Mouse (Mus musculus) right cerebral cortex, adult 2 months (tissue): ENCODE measurements at regions not wholly inside any gene's neighbourhood (a gene's known extent, or its start where the extent isn't known, plus 50 kb on each side); places are given as distances from the start of the nearest gene placed in this dataset.
A peak's percentile ranks its signal among the peaks of the same experiment; 100 is the strongest.

Experiments
- DNase-seq, 2 experiments: peaks; one replicate each; pipeline ENCODE4 v3.0.0; 2021 to 2022; ENCODE audit warnings: low spot score in 2 of 2

DNA sequence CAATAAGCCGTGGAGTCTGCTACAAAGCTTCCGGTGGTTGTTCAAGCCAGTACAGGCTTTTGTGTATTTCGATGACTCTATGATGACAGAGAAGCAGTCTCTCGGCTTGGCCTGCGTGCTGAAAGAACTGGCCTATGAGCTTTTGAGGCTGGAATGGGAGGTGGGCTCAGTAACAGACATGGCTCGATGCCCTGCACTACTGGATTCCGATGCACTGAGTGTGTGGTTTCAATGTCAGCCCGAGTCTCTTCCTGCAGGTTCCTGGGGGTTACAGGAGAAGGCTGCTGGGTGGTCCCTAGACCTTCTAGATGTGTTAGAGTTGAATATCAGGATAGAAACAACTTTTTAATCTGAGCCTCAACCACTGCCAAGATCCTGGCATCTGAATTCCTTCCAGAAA is 53.2 kb downstream of the Gm815 start:
- DNase-seq, result no peak

DNA sequence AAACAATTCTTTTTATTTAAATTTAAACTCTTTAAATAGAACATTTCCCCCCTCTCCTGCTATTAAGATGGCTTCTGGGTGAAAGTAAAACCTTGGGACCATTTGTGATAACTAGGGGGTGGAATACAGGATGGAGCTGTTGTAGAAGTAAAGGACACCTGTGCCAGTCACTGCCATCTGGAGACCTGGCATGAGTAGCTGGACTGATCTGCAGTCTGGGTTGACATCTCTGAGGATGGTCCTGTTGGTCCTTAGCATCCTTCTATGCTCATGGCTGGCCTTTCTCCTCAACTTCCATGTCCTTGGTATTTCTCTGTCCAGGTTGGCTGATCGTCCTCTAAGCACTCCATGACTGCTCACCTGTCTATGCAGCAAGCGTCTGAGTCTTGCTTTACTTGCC is 58.3 kb downstream of the Gm815 start:
- no peak for DNase-seq

DNA sequence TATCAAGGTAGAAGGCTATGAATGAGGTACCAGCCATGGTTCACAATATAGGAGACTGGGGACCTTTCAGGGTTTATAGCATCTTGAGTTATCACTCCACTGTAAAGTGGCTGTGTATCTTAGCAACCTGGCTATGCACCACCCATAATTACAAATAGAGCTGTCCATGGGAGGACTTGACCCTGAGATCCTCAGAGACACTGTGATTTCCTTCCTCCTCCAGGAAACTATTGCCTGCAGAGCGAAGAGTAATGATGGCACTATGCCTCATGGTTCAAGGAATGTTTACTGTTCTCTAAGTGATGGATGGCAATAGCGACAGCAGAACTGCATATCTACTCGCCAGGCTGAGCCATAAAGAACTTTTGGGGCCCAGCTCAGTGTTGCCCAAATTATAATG is 60.9 kb downstream of the Gm815 start:
- DNase-seq, result no peak

DNA sequence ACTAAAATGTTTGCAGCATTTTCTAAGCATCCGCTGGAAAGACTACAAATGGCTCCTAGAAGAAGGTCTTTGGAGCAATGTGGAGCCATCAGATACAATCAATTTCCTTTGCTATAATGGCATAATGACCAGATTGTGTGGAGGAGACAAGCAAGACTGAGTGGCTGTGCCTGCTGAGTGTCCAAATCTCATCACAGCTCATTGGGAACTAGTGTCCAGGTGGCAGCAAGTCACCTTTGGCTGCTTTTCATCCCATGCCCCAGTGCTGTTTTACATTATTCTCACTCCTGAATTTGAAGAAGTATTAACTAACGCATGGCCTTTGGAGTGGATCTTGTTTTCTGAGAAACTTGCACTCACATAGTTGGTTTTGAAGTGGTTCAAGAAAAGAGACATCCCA is 62.8 kb downstream of the Gm815 start:
- DNase-seq, result no peak

DNA sequence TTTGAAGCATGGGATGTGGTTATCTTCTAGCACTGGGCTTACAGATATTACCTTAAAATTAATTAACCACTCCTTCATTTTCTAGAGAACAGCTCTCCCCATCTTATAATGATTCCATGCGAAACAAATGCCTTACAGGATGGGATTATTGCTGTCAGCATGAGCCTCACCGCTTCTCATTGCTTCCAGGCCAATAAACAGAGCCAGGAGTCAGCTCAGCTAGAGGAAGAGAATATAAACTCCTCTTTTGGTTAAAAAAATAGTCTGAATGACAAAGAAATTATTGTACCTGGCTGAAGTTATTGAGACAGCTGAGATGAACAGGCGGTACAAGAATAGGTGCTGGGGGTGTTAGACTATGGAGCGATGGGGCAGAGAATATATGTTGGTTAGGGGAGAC is 63.5 kb downstream of the Gm815 start:
- DNase-seq, result no peak

DNA sequence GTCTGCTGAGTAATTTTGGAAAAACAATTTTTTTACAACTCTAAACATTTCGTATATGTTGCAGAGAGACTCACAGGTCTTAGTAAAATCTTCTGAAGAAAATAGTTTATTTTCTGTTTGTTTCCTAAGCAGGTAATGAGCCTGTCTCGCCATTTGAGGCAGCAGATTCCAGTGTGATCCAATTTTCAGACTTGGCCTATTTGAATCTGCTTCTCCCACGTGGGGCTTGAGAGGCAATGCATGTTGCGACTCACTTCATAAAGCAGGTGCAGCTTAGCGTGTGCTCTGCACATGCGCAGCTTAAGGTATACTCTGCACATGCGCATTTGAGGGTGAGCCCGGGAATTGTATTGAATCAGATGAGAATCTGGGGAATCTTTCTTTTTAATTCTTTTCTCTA is 67.7 kb downstream of the Gm815 start:
- peak; percentile 10 to 19 for DNase-seq

DNA sequence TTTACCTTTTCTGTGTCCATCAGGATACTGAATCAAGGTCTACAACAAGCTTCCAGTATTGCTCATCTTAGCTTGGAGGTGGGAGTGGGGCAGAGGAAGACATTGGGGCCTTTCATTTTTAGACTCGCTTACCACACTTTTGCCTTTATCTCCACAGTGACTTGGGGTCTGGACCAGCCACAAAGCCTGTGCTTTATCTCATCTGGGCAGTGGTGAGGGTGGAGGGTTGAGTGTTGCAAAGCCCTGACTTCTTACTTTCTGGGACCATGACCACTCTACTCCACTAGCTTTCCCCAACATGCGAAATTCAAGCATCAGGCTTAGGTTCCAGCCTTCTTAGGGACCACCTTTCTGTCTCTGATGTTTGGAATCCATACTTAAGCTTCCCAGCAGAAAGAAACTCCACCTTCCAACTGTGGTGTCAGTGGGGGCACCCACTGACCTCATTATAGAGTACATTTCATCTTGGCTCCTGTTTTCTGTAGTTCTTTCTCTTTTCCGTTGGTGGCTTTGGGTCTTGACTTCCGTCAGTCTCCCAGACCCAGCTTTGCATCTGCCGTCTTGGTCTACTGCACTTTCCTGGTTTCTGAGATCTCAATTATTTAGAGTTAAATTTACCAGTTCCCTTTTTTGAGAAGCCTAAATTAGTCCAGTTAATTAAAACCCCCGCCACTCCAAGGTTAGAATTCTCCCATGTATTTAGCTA is 80.5 kb downstream of the Gm815 start:
- DNase-seq, result no peak

DNA sequence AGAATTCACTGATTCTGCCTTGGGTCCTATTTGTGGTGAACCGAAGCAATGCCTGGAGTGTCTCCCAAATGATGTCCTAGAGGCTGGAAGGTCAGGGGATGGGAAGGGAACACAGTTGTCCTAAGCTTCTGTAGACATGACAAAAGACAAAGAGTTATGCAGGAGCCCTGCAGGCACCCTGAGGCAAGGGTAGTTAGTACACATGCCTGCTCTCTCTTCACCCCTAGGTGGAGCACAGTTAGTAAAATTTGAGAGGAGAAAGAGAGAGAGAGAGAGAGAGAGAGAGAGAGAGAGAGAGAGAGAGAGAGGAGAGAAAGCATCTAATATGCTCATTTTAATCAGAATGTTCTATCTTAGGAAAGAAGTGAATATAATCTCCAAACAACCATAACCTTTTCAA is 87.4 kb downstream of the Gm815 start:
- DNase-seq, result peak in 1 of 2 experiments; percentile 28

DNA sequence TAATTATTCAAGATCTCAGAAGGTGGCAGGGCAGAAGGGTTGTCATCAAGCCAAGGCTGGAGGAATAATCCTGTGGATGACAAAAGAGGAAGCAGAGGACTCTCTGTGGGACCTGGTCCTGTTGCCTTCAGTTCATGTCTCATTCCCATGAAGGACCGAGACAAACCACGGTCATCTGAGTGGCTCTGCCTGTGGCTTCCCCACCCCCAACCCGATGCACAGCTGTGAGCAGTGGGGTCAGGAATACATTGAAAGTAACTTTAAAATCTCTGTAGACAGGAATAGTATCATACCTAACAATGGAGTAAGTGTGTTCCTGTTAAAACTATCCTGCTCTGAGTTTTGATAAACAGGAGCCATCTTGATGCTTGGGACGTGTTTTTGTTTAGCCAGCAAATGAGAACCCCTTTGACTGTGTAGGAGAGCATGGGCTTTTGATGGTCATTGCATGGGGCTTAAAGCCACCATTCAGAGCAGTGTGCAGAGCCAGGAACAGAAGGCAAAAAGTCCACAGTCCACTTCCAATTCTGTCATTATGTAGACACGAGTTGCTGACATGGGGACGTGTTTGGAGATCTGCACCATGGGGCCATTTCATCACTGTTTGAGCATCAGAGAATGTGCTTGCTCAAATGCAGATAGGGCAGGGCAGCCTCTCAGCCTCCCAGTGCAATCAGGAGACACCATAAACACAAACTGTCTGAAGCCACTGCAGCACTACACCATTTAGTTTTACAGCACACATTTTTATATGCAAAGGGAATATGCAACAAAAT is 88.3 kb downstream of the Gm815 start:
- DNase-seq, result no peak

DNA sequence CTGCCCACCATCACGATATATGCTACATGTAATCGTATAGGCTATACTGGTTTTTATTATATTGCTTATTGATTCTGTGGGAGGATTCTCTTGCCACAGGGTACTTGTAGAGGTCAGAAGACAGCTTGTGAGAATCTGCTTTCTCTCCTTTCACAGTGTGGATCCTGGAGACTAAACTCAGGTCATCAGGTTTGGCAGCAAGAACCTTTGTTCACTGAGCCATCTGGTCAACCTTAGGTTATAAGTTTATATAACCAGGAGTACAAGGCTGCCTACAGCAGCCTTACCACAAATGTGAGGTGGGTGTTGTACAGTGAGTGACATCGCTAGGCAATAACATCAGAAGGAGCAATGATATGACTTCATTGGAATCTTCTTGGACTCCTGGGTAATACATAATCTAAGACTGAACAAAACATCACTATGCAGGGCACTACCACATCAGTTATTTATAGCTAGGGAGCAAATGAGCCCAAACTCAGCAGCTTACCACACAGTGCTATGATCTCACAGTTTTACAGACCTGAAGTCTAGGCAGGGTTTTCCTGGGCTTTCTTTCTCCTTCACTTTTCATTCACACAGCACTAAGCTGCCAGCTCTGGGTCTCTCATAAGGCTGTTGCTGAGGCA is 89.0 kb downstream of the Gm815 start:
- no peak for DNase-seq

DNA sequence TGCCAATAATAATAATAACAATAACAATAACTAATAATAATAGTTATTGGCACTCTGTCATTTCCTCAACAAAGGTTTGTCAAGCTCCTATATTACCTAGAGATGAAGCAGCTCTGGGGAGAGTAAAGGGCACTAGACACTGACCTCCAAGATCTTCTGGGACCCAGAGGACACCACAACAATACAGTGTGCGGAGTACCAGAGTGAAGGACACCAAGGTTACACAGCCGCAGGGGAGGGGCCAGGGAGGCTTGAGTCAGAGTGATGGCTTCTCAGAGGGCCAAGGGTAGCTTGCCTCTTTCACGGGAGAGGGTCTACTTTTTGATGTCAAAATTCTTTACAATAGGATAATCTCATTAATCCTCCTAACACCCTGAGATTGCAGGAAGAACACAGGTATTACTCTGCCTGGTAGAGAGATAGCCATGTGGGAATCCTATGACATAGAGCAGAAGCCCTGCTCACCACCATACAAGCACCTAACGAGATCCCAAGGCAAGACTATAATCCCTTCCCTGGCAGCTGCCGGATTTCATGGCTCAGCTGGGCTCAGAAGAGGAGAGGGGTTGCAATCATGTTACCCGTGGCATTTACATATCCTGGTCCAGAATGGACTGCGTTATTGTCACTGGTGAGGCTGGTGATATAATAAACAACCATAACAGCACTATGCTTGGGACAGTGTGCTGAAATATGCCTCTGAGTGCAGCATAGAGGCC is 91.1 kb downstream of the Gm815 start:
- no peak for DNase-seq

DNA sequence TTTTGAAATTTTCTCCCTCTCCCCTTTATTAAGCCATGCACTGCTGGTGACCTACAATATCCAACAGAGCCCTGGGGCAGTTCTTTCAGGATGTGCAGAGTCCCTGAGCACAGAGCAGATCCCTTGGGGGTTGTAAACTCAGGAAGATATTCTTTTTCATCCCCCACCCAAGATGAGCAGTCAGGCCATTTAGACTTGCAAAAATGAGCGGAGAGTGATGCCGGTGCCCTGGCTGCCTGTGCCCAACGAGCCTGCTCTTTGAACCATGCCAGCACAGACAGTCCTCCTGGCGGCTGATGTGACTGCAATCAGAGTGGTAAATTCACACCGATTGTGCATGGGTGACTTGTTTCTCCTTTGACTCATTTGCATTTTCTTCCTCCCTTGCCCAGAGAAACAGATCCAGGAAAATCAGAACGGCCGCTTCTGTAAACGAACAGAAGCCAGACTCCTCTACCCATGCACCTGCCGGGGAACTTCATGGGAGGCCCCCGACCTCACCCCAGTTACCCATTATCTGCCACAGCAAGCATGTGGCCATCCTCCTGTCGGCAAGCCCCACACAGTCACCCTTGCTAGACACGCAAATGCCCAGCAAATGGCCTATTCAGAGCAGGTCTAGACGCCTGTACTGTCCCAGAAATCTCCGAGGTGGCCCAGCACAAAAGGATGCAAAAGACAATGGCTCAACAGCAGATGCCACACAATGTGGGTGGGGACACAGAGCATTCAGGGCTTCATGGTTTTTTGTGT is 92.4 kb downstream of the Gm815 start:
- DNase-seq, result no peak

DNA sequence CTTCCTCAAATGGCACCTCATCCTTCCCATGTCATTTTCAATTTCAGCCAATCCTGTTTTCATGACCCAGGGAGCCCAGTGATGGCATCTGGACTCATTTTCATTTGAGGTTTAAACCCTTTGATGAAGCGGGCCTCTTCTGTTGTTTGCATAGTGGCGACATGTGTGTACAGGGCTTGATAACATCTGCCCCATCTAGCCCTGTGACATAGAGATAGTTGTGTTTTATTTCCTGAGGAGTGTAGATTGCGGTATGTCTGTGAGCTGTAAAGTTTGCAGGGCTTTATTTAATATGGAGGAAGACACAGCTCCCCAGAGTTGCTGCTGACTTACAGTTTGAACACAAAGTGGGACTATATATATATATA is 92.9 kb downstream of the Gm815 start:
- no peak for DNase-seq

DNA sequence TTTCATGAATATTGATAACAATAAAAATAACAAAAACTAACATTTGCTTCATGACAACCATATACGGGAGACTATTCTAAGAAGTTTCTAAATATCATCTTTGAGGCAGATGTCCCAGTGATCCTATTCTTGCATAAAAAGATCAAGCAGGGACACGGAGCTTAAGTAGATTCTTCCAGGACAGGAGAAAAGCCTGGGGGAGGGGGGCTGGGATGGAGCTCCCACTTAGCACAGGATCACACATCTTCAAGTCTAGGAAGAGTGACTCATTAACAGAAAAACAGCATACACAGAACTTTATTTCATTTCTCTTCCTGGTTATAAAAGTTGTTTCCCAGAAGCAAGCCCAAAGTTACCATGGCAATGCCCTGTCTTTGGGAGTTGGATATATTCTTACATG is 93.6 kb downstream of the Gm815 start:
- DNase-seq, result no peak

DNA sequence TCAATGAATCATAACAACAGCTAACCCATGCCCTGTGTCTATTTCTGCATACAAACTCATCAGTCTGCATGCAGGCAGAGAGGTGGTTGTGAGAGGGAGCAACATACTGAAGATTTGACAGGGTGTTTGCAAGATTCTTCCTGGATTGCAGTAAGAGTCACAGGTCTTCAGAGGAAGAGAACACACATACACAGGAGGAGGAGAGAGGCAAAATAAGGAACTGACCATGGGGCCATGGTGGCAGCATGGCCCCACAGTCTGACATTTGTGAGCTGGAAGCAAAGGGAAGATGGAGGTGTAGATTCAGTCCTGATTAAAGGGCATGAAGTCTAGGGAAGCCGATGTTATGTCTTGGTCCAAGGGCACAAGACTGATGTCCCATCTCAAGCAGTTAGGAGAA is 101.0 kb downstream of the Gm815 start:
- DNase-seq, result no peak

DNA sequence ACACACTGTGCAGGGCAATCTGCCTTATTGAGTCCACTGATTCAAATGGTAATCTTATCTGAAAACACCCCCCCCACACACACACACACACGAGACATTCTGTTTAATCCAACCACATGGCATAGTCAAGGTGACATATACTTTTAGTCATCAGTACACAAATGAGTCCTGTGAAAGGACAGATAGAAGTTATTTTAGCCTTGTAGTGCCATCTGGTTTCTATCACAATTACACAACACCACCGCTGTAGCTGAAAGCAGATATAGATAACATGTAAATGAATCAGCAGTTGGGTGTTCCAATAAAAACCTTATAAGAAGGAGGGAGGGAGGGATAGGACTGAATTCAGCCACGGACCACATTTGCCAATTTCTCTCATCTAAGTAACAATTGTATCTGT is 101.5 kb downstream of the Gm815 start:
- DNase-seq, result no peak

DNA sequence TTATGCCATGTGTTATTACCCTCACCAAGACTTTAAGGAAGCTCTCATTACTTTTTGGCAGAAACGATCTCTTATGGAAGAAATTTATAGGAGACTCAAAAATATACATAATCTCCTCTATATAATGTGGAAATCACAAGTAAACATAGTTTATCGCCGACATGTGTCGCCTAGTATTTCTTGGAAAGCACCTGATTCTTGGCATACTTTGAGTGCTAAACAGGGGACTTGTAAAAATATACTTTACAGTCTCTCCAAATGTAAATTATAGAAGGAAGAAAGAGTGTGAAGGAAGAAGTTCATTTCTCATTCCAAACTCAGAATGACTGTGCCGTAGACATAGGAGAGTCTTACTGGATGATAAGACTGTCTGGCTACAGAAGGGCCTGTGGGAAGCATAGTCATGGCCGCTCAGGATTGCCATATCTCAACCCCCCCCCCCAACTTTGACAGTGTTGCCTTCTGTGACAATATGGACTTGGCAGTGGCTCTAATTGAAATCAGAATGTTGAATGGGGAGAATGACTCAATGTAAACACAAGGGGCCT is 102.3 kb downstream of the Gm815 start:
- no peak for DNase-seq

DNA sequence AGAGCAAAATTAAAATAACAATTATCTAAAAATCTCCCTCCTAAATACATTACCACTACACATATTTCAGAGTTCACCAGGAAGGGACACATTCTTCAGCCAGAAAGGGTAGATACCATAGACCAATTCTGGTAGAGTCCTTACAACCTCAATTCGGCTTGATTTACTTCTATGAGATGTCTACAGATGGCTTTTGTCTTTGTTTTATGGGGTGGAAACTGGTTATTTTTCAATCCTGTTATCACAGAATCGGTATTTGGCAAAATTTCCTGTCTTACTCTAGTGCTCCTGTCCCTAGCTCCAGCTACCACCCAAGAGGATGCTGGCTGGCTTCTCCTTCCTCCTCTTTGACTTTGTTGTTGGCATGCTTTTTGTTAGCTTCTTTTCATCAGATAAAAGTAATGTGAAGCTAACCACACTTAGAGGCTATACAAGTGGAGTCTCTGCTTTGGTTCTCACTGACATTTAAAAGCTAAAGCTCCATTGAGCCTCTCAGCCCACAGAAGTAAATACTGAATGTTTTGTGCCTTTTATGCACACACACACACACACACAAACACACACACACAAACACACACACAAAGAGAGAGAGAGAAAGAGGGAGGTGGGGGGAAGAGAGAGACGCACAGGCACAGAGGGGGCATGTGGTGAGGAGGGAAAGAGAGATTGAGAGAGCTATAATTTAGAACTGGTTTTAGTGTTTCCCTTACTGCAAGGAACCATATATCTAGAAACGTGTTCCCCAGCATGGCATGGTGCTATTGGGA is 109.1 kb downstream of the Gm815 start:
- DNase-seq, result no peak

DNA sequence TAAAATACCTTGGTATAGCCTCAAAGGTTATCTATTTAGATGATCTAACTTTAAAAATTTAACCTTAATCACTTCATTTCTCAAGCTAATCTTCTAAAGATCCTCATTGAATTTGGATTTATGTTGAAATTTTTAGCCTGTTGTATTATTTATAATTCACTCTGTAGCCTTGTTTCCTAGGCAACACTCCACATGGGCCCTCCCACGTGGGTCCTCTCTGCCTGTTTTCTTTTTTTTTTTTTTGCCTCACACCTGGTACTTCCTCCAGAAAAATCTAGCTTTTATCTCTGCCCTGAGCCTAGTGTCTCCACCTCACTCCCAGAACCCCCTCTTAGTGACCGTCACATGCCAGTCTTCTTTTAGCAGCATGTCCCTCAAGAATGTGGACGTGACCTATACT is 113.9 kb downstream of the Gm815 start:
- no peak for DNase-seq

DNA sequence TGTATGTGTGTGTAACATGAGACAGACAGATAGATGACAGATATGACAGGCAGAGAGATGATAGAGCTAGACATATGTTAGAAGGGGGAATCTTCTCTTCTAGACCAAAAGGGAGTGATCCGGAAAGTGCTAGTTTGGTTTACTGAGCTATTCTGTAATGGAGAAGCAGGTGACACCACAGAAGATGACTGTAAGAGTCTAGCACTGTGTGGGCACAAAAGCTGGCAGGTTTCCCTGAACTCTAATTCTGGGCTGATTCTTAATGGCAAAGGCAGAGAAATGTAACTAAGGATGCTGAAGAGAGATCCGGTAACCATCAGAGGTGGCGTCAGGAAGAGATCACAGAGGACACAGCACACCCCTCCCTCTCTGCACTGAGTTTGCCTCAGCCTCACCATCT is 136.2 kb downstream of the Gm815 start:
- DNase-seq, result peak; percentile 63 to 64

DNA sequence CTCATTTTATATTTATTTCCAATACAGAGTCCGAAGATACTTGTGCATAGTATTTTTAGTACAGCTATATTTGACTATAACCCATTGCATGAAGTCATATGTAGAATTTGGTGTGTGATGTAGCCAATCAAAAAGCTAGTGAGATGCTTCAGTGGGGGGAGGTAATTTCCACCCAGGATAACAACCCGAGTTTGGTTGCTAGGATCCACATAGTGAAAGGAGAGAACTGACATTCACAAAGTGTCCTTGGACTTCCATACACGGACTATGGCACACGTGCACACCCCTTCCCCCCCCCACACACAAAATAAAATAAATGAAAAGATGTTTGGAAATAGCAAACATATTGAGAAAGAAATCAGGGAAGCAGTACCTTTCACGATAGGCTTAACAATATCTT is 137.2 kb downstream of the Gm815 start:
- DNase-seq, result no peak
